Mouse (Mus musculus): ENCODE measurements around the gene Cyp27b1.

DNA sequence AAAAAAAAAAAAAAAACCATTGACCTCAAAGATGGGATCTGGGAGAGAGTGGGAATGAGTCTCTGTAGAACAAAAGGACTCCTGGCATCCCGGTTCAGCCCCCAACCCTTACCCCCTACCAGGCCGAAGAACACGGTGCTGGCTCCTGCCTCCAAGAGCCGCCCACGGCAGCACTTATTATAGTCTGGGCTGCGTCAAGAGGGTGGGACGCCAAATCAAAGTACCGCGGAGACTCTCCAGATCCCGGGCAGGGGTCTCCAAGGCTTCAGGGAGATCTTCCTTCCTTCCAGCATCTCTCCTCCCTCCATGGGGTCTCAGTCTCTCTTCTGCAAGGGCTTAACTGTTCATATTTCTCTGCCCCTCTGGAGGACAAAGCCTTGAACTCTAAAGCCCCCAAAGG lies 29.5 kb downstream of the Cyp27b1 start:
- TF ChIP-seq CTCF (IDR thresholded peaks at IDR 0.05; ENCODE audit: control insufficient read depth, insufficient read depth, insufficient replicate concordance, low read depth, low read length) (no peak), POLR2A (IDR thresholded peaks at IDR 0.05; ENCODE audit: control insufficient read depth, low read depth, low read length) (no peak)
